Mouse (Mus musculus): ENCODE data around the gene Mfsd14a.

GRCm38 (mm10) chr3:116661288-116661869 is 1.1 kb downstream of the Mfsd14a start:
- TF ChIP-seq CTCF (IDR thresholded peaks at IDR 0.05; ENCODE audit: low read depth, low read length) (no peak), POLR2A (IDR thresholded peaks at IDR 0.05; ENCODE audit: borderline replicate concordance, low read depth, low read length) (no peak)
